Mouse (Mus musculus) cerebellum, adult 2 months (tissue): ENCODE measurements at regions not wholly inside any gene's neighbourhood (a gene's known extent, or its start where the extent isn't known, plus 50 kb on each side); places are given as distances from the start of the nearest gene placed in this dataset.

Experiments
- CTCF ChIP-seq: fragments of 200-500 bp; IDR thresholded peaks from 2 replicates; pipeline ENCODE4 v1.5.1; 2011; ENCODE audit warnings: low read depth, mild to moderate bottlenecking, control low read depth, low read length, moderate library complexity, borderline replicate concordance; ENCODE audit not compliant: insufficient read depth
- POLR2A ChIP-seq: fragments of 200-500 bp; IDR thresholded peaks from 2 replicates; pipeline ENCODE4 v1.6.1; 2011; ENCODE audit warnings: low read length, control low read depth, borderline replicate concordance; ENCODE audit not compliant: insufficient read depth

DNA sequence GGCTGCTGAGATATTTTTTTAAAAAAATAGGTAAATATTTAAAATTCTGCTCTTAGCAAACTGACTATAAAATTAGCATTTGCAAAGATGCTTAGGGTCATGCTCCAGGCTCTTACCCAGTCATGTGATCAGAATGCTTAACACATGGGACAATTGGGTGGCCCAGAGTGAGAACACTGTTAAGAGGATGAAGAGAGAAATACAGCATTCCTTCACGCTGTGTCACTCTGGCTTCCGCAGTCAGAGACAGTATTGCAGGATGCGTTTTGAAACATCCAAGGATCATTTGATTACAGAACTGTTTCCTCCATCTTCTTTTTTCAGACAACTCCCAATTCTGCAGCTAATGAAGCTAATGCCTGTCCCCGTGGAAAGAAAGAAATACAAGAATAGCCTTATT lies 316.4 kb downstream of the Rnd3 start:
- TF ChIP-seq POLR2A = no peak
- TF ChIP-seq CTCF = no peak
